Mouse (Mus musculus): ENCODE measurements around the gene Ift46.
A peak's percentile ranks its signal among the peaks of the same experiment; 100 is the strongest.

Ift46 gene

GRCm38 (mm10) chr9:44807141-44807540 is 39.4 kb downstream of the Ift46 start:
- no peak for DNase-seq (ENCODE audit: low read depth, low spot score)

GRCm38 (mm10) chr9:44807778-44808177 is 40.1 kb downstream of the Ift46 start:
- DNase-seq (ENCODE audit: low read depth, low spot score): no peak

DNA sequence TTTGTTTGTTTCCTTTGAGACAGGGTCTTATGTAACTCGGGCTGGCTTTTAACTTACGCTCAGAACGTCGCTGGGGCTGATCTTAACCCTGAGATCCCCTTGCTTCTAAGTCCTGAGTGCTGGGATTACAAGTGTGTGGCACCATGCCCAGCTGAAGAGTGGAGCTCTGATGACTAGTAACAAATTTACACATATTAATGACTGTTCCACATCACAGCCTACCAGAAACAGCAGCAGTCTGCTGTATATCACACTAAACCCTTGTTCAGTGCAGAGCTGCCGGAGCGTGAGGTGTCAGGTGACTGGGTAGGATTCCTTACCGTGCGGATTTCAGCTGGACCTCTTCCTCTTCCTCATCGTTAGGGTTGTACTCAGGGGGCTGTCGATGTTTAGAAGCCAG is 42.6 kb downstream of the Ift46 start:
- no peak for DNase-seq (ENCODE audit: low read depth, low spot score)

- no peak for DNase-seq (ENCODE audit: low read depth, low spot score)
Measured at GRCm38 (mm10) chr9:44814179-44814578, 46.5 kb downstream of the Ift46 start.

DNA sequence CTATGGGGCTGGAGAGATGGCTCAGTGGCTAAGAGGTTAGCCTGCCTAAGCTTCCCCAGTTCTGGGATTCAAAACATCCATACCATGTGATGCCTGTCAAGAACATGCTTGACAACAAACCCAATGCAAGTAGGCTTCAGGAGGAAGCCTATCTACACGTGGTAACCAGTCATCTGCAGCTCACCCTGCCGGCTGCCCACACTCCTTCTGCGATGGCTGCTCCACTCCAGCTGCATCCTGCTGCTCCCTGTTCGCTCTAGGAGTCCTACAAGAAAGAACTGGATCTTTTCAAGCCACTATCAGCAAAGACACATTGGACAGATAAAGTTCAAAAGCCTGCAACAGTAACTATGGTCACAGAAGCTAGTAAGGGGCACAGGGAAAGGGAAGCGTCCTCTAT is 49.8 kb downstream of the Ift46 start:
- DNase-seq (ENCODE audit: low read depth, low spot score): no peak

GRCm38 (mm10) chr9:44819920-44820827 is 52.5 kb downstream of the Ift46 start:
- no peak for DNase-seq (ENCODE audit: low read depth, low spot score)

DNA sequence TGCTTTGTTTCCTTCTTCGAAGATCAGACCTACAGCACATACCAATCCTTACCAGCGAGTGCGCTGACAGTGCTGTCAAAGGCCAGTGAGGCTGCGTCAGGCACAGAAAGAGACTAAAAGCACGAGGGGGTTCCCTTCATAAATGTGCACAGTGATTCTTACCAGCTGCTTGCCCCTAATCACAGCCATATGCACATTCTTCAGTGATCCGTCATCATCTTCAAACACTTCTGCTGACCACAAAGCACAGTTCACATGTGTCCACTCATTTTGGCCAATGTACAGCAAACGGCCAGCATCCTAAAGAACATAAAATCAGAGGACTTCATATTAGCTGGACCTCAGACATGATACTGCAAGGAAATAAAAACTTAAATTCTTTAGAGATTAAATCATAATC is 59.0 kb downstream of the Ift46 start:
- DNase-seq (ENCODE audit: low read depth, low spot score): no peak

DNA sequence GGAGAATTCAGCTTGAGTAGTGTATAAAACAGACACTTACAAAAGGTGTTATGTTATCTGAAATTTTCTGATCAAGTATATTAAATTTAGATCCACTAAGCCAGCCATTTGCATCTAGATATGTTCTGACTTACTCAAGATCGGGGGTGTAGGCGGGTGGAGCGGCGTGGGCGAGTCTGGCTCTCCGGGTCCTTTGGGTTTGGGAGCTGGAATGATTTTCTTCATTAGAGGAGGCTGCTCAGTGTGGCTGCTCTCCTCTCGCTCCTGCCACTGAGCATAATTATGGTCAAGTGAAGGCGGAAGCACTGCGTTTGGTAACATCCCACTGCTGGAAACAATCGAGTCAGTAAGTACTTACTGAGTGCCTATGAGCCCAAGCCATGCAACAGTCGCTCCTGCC is 61.2 kb downstream of the Ift46 start:
- DNase-seq (ENCODE audit: low read depth, low spot score): no peak

DNA sequence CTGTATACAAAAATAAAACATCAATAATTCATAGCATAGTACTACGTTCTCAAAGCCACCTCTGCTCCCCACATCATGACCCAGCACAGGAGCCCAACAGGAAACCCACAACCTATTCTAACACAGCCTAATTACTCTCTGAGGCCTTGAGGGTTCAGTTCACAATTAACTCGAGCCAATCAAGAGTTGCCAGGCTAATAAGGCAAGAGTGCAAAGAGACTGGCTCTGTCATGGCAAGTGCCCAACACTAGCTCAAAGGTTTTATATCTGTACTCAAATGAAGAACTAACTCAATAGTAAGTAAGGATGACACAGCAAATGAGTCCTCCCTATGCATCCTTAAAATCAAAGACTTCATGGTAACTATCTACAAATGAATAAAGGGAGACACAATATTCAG is 62.8 kb downstream of the Ift46 start:
- DNase-seq (ENCODE audit: low read depth, low spot score): no peak

DNA sequence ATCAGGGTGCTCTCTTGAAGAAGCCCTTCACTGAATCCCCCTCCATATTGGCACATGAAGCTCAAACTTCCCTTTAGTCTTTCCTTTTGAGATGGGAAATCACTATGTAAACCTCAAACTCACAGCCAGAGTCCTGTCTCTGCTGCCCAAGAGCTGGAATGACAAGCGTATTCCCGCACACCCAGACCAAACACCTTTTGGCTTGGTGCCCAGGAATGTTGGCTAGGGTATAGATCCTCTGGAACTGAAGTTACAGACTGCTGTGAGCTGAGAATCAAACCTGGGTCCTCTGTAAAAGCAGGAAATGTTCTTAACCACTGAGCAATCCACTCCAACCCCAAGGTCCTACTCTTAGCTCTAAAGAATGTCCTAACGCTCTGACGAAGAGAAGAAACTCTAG is 64.6 kb downstream of the Ift46 start:
- DNase-seq (ENCODE audit: low read depth, low spot score): no peak

DNA sequence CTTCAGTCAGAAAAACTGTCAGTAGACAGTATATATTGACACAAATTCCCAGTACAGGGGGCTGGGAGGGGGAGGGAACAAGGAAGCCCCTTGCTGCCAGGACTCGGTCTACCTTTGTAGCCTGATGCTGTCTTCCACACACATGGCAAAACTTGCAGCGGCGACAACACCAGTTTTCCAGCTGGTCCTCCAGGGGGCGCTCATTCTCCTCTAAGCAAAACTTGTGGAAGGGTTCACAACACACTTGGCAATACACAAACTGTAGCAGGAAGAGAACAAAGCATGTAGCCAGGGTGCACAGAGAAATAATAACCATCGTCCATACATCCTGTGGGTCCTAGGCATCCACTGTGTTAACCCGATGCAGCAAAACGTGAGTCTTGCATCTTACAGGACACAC is 68.7 kb downstream of the Ift46 start:
- peak; percentile 45 for DNase-seq (ENCODE audit: low read depth, low spot score)

DNA sequence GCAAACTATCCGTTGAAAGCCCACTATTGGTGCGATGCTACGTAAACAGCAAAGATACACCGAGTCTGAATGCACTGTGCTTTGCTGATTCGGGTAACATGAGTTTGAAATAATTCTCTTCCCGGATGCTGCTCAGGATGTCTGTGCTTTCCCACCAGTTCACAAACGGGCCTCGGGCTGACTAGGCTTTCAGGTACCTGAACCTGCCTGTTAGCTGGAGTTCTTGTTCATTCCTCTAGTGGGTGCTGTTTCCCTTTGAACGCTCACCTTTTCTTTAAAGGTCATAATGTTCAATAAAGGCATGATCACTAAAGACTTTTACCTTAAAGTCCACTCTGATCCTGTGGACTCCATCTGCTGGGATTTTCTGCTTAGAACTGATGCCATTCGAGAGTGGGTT is 73.5 kb downstream of the Ift46 start:
- DNase-seq (ENCODE audit: low read depth, low spot score): no peak

Data from retina, adult 2 months (tissue).